Mouse (Mus musculus) small intestine, adult 2 months (tissue): ENCODE measurements around the gene Apbb2.

Experiments
- CTCF ChIP-seq: fragments of 200-500 bp; IDR thresholded peaks from 2 replicates; pipeline ENCODE4 v1.5.1; 2012; ENCODE audit warnings: low read depth, mild to moderate bottlenecking, control low read depth, inconsistent platforms, low read length, moderate library complexity, mixed read lengths; ENCODE audit not compliant: insufficient replicate concordance, insufficient read length; ENCODE audit errors: extremely low read depth
- POLR2A ChIP-seq: fragments of 200-500 bp; IDR thresholded peaks from 2 replicates; pipeline ENCODE4 v1.6.1; 2012; ENCODE audit warnings: low read depth, mild to moderate bottlenecking, control low read depth, inconsistent platforms, low read length, moderate library complexity

DNA sequence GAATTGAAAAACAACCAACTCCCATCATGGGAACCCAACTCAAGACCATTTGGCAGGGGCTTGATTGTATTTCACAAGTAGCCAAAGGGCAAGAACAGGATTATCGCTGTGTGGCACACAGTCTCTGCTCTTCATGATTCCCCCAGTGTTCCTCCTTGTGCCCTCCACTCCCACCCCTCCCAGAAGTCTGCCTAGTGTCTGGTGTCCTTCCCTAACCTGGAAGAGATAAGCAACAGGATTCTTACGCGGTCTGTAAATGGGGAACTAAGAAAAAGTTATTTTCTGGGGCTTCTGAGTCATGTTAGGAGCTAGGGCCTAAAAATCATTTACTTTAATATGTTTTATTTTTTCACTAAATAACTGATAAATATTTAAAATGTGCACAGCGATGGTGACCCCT is 323.6 kb downstream of the Apbb2 start:
- TF ChIP-seq CTCF, result no peak
- no peak for TF ChIP-seq POLR2A
